Mouse (Mus musculus): ENCODE data around the gene Ppp2r5b.

Ppp2r5b gene

DNA sequence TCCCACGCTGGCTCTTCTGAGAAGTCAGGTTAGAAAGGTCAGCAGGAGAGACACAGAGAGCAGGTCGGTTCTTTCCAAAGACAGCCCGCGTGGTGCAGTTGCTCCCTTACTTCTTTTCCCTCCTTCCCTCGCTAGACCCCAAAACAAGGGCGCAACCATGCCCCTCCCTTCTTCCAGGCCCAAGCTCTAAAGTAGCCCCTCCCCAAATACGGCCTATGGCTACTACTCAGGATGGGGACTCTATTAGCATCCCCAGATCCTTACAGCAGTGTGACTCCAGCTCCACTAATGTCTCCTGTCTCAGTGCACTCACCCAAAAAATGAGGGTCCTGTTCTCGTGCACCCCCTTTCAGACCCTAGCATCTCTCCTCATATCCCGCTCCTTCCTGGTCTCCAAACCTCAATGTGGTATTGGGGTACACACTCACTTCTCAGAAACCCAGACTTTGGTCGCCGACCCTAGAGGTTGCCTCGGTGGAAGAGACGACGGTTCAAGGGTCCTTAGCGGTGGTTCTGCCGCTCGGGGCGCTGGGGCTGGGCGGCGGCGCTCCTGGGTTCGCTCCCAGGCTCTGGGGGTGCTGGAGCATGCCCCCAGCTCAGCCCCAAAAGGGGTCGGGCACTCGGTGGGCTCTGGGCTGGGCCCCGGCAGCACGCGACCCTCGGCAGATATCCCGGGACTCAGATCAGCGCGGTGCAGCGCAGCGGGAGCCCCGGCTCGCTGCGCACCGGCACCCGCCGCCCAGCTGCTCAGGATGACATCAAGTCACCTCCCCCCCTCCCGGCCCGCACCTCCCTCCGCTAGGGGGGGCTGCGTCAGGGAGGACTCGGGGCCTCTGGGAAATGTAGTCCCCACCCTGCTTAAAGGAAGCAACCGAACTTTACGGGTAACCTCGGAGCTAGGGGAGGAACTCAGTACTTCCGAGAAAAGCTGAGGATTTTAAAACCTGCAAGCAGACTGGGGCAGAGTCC is at the start of gene Ppp2r5b:
Gene Ppp2r5b (minus strand): TSS at position 789 of the 969 bp plus-strand sequence.
- peak; percentile 96 for DNase-seq (ENCODE audit: extremely low spot score)

DNA sequence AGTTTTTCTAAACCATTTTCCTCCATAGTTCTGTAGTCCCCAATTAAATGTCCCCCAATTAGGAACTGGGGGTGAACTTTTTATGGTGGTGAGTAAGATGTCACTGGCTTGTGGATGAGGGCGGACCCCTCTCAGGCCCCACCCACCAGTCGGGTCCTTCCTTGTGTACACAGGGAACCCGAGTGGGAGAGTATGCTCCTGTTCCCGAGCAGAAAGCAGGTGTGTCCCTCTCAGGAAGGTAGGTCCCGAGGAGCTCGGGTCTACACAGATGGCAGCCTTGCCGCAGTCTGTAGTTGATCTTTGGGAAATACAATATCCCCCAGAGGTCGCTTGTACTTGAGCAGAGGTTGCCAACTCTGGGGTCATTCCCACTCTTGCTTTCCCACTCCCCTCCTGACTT is 49.6 kb upstream of the Ppp2r5b start:
- no peak for DNase-seq (ENCODE audit: extremely low spot score)

DNA sequence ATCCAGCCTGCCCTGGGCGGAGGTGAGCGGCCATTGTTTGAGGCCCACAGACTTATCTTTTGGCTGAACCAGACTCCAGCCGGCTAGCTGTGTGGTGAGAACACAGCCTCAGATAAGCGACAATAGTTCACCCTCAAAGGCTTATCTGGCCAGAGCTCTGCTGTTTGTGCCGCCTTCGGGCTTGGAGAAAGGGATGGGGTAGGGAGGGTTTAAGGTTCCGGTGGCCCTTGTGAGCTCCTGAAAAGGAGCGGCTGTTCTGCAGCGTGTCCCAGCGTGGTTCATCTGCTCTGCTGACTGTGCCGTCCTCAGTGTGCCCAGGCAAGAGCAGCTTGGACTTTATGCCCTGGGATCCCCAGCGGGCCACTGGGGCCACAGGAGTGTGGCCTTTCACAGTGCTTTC is 48.8 kb upstream of the Ppp2r5b start:
- no peak for DNase-seq (ENCODE audit: extremely low spot score)

DNA sequence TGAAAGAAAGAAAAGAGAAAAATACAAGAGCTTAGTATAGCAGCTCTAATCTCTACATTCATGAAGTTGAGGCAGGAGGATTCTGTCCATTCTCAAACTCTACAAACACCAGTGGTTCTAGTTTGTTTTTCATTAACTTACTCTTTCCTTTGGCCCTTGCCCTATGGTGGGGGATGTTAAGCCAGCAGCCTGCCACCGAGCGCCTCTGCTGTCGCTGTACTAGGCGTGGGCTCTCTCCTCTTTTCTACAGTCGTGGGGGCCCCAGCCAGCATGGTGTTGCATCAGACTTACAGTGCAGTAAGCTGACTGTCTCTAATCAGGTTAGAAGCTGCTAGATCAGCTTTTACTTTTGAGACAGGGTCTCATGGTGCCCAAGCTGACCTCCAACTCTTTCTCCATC is 47.3 kb upstream of the Ppp2r5b start:
- no peak for DNase-seq (ENCODE audit: extremely low spot score)

DNA sequence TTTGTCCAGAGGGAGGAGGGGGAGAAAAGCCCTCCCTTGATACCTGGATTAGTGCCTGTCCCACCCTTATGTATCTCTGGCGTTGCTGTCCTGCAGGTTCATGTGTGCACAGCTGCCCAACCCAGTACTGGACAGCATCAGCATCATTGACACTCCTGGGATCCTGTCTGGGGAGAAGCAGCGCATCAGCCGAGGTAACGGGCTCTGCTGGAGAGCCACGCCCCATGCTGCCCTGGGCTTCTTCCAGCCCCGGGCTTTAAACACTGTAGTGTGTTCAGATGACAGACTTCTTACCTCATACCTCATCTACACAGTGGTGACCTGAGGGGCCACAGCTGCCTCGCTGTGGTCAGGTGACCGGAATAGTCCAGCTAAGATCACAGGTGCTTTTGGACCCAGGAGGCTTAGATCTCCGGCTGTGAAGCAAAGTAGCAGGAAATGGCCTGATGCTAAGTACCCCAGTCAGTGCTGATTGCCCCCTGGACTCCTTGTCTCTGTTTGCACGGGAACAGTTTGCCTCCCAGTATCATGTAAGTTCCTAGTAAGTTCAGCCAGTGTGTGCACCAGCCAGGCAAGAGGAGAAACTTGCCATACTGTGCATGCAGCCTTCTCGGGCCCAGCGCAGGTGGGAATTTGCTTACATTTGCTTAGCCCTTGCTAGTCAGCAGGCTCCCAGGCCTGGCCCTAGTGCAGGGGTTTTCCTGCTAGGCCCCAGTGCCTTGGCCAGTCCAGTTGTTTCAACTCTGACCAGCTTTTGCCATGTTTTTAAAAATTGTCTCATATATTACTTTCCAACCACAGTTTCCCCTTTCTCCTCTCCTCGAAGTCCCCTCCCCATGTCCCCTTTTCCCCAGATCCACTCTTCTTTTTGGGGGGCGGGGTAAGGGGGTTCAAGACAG is 45.7 kb upstream of the Ppp2r5b start:
- no peak for DNase-seq (ENCODE audit: extremely low spot score)

DNA sequence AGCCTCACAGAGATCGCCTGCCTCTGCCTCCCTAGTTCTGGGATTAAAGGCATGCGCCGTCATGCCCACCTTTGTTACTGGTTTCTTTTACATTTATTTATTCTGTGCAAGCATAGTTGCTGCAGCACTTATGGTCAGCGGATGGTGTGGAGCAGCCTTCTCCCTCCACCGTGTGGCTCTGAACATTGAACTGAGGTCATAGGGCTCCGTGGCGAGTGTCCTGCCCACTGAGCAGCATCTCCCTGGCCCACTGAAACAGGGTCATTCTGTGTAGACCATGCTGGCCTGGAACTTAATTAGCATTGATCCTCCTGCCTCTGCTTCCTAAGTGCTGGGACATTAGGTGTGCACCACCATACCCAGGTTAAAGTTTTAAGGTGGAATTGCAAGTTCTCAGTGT is 44.9 kb upstream of the Ppp2r5b start:
- no peak for DNase-seq (ENCODE audit: extremely low spot score)

DNA sequence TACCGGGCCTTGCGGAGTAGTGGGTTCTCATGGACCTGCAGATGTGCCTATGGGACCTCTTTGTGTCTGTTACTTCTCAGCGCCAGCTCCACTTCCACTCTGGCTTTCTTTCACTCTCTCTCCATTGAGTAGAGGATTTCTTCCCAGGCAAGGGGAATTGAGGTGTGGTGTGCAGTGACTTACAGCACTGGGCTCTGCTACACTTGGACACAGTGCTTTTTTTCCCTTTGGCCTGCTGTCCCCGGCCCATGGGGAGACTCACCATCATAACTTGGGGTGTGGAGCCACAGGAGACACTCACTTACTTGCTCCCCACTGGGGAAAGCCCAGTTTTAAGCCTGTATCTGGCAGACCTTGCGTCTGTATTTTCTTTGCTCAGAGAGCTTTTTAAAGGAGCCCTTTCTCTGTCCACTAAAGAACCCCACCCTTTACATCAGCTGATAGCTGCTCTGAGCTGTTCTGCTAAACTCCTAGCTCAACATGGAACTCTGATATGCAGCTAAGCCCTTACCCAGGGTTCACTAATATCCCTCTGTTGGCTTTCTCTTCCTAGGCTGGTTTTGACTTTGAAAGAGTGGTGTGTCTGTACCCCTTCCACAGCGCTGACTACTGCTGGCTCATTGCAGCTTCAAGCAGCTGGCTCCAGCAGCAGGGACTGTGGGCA is 43.9 kb upstream of the Ppp2r5b start:
- DNase-seq (ENCODE audit: extremely low spot score) = no peak

DNA sequence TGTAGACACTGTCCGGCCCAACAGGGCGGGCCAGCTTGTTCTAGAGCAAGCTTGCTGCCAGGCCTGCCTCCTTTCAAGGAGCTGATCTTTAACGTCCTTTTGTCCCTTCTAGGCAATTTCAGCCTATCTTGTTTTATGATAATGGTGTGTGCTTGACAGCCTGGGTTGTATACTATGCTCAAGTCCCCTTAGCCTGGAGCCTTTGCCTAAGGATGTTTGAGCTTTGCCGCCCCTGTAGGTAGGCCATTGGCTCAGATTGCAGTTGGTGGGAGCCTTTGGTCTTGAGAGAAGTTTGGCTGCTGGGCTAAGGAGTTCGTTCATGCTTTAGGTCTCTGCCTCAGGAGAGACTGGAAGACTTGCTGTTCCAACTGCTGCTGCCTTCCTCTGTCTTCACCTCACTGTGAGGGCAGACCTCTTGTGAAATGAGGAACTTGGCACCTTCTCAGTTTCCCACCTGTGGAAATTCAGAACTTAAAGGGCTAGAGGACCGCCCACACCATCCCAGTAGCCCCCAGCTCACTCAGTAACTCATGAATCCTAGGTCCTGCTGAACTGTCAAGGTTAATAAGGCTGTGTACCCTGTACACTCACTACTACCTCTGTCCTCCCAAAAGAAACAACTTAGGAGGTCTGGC is 42.9 kb upstream of the Ppp2r5b start:
- no peak for DNase-seq (ENCODE audit: extremely low spot score)

DNA sequence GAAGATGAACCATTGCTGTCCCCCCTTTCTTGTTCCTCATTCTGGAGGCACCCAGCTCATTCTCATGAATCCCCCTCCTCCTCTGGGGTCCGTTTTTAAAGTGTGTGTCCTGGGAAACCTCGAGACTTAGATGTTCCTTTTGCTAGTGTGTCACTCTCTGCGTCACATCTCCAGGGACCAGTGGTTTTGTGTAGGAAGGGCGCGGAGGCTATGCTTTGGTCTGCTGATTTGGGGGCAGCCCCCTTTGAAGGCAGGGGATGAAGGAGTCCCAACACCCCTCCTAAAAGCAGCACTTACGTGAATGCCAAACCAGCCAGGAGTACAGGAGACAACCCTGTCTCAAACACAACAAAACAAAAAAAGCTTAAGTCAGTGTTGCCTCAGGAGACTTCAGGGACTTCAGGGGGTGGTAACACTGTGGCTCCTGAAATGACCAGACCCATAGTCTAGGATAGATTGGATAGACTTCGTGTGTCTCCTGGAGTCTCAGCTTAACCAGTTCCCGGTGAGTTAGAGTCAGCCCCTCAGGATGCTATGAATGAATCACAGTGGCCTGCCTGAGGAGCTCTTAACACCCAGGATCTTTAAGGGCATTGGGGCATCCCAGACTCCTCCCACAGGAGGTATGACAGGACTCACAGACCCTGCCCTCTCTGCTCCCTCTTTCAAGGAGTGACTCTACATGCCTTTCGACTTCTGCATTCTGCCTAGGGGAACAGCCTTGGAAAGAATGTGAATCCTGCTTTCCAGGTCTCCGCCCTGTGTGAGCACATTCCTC is 42.2 kb upstream of the Ppp2r5b start:
- DNase-seq (ENCODE audit: extremely low spot score) = peak; percentile 51

DNA sequence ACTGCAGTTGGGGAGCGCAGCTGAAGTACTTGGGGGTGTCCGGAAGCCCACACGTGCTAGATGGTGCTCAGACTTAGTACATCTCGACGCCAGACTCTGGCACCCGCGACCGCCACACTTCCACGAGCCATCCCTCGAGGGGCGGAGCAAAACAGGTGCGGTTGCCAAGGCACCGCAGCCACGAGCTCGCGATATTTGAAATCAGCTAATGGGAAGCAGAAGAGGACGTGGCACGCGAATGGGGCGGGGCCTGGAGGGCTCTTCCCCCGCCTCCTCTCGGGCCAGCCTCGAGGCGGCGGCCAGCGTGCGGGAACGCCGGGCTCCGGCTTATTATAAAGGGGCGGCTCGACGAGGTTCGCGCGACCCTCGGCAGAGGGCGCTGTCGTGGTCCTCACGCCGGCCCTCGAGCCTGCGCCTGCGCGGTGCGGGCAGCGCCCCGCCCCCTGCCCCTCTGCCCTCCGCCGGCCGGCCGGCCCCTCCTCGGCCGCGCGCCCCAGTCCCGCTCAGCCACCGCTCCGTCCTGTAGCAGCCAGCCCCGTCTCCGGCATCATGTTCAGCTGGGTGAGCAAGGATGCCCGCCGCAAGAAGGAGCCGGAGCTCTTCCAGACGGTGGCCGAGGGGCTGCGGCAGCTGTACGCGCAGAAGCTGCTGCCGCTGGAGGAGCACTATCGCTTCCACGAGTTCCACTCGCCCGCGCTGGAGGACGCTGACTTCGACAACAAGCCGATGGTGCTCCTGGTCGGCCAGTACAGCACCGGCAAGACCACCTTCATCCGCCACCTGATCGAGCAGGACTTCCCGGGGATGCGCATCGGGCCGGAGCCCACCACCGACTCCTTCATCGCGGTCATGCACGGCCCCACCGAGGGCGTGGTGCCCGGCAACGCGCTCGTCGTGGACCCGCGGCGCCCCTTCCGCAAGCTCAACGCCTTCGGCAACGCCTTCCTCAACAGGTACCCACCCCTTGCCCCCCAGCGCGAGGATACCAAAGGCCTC is 41.1 kb upstream of the Ppp2r5b start, which contains the start of gene Ehd1:
Gene Ehd1 (plus strand): TSS at position 300 of the 996 bp plus-strand sequence.
- peak; percentile 97 for DNase-seq (ENCODE audit: extremely low spot score)

DNA sequence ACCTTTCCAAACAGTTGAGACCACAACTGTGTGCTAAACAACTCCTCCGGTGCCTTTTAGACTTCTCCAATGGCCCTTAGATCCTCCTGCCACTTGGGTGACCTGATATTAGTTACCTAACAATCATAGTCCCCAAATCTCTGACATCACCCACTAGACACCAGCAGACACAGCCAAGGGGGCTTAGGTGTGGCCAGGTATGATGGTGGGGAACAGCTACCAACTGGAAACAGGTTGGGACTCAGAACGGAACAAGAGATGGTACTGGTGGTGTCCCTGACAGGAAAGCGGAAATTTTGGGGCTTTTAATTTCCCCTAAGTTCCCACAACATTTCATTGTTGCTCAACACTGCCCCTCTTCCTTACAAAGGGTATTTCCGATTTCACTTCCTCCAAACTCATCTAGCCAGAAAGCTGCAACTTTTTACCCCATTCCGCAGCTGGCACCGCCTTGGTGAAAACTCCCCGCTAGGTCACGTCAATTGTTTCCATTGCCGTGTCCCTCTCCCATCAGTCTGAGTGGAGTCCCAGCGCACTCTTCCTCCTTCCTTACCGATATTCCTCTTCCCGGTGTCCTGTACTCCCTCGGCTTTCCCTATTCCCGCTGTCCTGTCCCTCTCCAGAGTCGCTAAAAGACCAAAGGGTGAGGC is 40.2 kb upstream of the Ppp2r5b start:
- DNase-seq (ENCODE audit: extremely low spot score) = no peak

DNA sequence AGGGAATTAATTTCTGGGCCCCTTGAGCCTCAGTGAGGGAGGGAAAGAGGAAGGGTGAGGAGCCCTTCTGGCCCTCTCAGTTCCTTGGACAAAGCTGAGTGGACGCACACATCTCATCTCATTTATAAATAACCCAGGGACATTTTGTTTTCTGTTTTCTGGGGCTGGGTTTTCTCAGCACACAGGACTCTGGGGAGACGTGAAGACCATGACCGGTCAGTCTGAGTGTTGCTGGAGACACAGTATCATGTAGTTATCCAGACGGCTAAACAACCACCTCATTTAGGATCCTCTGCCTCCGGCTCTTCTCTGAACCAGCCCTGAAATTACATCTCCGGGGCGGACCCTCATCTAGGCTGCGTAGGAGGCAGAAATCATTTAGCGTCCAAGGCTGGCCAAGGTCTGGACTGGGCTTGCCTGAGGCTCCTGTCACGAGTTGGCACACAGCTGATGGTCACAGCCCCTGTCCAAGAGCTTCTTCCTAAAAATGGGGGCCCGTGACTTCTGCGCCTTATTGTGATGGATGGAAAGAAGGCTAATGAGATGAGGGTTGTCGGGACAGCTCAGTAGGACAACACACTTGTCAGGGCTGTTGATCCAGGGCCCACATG is 38.4 kb upstream of the Ppp2r5b start:
- DNase-seq (ENCODE audit: extremely low spot score) = no peak

DNA sequence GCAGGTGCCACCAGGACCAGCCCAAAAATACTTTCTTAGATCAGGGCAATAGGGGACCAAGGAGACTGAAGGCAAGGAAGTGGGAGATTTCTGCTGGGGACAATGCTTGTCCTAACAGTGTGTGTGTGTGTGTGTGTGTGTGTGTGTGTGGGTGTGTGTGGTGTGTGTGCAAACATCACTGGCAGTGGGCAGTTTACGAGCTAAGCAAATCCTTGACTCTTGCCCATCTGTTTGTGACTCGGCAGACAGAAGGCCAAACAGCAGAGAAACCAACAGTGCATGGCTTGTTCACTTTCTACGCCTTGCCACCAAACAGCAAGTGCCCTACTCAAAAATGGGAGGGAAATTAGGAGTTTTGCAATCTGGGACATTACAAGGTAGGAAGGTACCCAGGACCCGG is 37.9 kb upstream of the Ppp2r5b start:
- no peak for DNase-seq (ENCODE audit: extremely low spot score)

DNA sequence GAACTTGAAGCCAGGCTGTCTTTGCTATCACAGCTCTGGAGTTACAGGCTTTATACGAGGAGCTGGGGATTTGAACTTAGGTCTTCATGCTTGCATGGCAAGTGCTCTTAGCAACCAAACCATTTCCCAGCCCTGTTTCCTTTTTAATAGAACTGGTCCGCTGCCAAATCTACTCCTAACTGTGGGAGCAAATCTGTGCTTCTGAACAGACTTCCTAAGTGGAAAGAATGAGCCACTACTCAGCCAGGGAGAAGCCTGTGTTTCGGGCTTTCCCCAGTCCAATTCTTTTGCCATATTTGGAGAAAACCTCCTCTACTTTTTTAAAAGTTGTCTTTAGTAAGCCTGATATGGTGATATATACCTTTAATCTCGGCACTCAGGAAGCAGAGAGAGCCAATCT is 37.1 kb upstream of the Ppp2r5b start:
- no peak for DNase-seq (ENCODE audit: extremely low spot score)

DNA sequence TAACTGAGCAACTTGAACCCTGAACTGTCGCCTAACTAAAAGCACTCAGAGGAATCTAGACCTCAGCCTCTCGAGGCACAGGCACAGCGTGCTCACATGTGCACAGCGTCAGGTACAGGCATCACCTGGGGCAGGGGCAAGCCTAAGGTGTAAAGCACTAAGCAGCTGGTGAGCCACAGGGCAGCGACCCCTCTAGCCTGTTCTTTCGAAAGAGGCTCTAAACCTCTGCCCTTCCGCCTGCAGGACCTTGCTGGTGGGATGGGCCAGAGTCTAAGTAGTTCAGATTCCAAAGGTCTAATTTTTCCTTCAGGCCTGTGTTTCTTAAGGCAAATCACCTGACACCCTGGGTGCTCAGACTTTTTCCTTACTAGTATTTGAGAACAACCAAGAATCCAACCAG is 36.4 kb upstream of the Ppp2r5b start:
- no peak for DNase-seq (ENCODE audit: extremely low spot score)

DNA sequence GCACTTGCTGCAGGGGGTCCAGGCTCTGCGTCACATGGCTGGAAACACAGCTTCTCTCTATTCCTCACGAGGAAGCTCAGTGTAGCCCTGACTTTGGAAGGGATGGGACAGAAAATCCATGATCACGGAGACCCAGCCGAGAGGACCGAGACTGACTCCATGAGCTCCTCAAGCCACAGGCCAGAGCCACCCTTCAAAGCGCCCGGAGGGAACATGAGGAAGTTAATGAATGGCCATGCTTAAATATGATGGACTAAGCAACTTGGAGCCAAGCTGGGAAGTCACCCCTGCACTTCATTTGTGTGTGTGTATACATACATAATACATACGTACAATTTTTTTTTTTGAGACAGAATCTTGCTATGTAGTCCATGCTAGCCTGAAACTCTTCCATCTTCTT is 35.5 kb upstream of the Ppp2r5b start:
- no peak for DNase-seq (ENCODE audit: extremely low spot score)

DNA sequence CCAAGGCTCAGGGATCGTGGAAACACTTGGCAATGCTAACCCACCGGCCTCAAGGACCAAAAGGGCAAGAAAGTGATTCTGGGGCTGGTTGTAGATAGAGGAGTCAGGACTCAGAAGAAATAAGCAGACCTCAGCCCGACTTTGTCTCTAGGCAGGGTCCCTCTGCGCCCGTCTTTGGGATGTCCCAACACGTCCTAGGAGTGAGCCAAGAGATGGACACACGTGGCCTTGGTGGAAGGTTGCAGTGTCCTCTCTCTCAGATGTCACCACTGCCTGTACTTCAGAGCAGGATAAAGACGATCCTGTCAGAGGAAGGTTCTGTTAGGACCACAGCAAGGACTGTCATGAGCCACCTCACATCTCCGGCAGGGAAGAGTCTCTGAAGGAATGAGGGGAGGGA is 35.0 kb upstream of the Ppp2r5b start:
- no peak for DNase-seq (ENCODE audit: extremely low spot score)

DNA sequence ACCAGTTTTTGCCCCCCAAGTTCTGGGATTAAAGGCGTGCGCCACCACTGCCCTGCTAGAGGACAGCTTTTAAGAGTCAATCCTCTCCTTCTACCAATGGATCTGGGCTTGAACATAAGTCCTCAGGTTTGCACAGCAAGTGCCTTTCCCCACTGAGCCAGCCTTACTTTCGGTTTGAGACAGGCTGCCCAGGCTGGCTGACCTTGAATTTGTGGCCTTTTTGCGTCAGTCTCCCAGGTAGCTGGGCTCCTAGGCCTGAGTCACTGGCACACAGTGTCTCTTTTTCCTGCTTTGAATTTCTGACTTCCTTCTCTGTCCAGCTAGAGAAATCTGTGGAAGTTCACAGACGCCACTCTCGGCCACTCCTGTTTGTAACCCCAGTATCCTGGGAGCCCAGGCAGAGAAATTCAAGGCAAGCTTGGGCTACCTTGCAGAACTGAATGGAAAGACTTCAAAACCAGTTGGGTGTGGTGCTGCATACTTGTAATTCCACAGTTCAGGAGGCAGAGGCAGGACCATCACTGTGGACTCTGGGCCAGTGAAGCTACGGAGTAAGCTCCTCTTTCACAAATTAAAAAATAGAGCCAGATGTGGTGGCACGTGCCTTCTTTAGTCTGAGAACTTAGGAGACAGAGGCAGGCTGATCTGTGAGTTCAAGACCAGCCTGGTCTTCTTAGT is 34.3 kb upstream of the Ppp2r5b start:
- DNase-seq (ENCODE audit: extremely low spot score) = no peak

All from embryo, embryonic 9.5 days (tissue).